Mouse (Mus musculus) T-cell, adult 2 months (primary cell): ENCODE results near the gene Rbl2.

ENCODE experiments used
- DNase-seq: peaks from one replicate; pipeline ENCODE4 v3.0.0; 2022; ENCODE audit warnings: low spot score

The Rbl2 gene

GRCm38 (mm10) chr8:91069834-91070233, at the start of gene Rbl2:
TSS of gene Rbl2 (plus strand) at chr8:91070057.
- peak; percentile 94 for DNase-seq

DNA sequence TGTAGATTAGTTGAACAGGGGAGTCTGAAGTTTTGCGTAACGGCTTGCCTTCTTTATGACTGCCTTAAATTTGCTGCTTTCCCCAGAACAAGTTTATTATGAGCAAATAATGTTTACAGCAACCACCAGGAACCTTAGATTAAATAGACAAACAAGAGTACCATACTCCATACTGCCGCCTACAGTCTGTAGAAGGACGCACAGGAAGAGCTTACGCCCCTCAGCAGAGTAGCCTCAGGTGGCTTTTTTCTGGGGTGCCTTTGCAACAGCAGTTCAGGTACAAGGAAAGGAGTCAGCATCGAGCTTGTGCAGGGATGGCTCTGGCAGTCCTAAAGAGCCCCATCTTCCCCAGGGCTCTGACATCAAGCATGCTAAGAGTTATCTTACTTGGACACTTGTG, 35.4 kb upstream of the Rbl2 start:
- no peak for DNase-seq

GRCm38 (mm10) chr8:91036905-91037304, 33.0 kb upstream of the Rbl2 start:
- no peak for DNase-seq

- no peak for DNase-seq
These were observed 31.2 kb upstream of the Rbl2 start for GRCm38 (mm10) chr8:91038637-91039036.

DNA sequence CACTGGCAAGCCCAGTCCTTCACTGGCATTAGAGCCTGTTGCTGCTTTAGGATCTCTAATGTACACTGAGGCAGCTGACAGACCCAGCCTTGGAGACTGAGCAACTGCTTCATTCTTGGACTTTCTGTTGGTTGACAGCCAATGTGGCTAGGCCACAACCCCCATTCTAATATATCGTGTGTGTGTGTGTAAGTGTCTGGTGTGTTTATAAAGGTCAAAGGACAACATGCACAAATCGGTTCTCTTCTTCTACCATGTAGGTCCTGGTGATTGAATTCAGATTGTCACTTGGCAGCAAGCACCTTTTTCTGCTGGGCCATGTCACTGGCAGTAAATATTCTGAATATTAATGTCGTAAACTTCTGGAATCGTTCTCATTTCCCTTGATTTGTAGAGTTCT, 23.5 kb upstream of the Rbl2 start:
- DNase-seq: no peak

GRCm38 (mm10) chr8:91051037-91051436, 18.8 kb upstream of the Rbl2 start:
- no peak for DNase-seq

DNA sequence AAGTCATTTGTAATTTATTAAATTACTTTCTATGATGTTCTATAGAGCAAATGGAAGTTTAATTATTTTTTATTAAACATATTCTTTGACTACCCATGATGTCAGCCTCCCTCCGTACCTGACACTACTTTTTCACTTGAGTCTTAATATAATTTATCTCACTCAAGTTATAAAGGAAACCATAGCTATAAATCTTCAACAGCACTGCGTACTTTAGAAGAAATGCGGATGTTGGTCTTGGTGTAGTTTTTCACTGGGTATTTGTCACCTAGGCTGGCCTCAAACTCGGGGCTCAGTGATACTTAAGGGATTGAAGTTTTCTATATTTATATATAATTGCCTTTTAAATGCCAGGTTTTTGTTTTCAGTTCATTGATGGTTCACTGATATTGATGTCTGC, 15.4 kb upstream of the Rbl2 start:
- DNase-seq: no peak

- no peak for DNase-seq
These were observed 13.0 kb upstream of the Rbl2 start for GRCm38 (mm10) chr8:91056848-91057247.

DNA sequence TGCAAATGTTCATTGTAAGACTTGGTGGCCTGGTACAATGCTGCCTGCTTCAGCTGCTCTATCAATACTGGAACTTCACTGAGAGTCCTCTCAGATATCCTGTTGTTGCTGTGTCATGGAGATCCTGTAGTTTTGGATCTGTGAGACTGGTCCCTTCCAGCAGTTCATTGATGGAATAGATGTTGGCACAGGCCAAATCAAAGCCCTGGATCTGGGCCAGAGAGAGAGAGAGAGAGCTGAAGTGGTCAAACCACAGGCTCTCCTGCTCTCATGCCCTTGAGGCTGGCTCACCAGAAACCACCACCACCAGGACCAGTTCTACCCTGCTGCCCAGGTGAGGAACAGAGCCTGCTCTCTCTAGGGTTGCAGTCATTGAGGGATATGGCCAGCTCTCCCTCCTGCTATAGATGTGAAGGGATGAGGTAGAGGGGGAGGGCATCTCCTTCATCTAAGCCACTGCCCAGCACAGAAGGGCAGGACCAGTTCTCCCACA, 10.7 kb upstream of the Rbl2 start:
- no peak for DNase-seq

- no peak for DNase-seq
These were observed 9.9 kb upstream of the Rbl2 start for GRCm38 (mm10) chr8:91059884-91060510.

DNA sequence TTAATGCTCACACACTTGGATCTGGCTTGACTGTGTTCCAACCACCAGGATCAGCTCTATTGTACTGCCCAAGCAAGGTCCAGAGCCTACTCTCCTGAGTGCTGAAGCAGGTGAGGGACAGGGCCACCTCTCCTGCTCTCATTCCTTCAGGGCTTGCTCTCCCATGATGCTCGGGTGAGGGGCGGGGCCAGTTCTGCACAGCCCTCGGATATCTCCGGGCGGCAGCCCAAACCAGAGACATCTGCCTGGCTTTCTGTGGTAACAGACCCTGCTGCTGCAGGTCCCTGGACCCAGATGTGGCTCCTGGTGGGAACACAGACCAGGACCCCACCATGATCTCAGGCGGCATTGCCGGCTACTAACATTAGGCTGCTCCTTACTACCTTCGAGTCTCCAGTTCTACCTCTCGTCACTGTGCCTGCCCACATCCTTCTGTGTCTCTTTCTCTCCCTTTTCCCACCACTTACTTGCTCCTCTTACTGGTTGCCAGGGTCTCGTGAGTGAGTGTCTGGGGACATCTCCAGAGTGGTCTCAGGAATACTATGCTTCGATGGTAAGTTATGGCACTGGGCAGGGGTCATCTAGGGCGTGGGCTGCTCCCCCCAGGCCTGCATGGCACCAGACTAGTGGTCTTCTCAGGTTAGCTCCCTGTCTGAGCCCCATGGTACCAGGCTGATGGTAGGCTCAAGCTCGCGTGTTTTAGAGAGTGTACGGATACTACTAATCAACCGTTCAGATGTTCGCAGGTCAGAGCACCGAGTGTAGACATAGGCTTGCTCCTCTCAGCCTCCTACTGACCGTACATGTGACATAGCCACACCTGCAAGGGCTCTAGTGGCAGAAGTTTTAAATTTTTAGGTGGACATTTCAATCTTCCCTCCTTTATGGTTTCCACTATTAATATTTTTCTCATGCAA, 9.0 kb upstream of the Rbl2 start:
- DNase-seq: peak; percentile 21

DNA sequence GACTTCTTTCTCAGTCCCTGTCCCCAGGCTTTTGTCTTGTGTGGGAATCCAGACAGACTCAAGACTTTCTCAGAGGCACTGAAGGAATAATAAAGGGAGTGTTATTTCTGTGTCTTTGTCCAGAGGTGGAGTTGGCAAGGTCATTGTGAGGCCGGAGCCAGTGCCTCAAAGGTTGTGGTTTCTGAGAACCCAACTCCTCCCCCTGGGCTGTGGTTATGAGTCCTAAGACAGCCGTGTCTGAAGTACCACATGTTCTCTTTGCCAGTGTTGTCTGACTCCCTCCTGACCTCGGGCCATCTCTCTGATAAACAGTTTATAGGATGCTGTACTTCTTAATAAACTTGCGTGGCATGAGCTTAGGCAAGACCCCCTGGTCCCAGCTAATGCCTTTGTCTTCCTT, 4.7 kb upstream of the Rbl2 start:
- DNase-seq: no peak

- DNase-seq: no peak
These were observed 450 bp upstream of the Rbl2 start for GRCm38 (mm10) chr8:91069407-91069806.

- DNase-seq: peak; percentile 92
These were observed 510 bp downstream of the Rbl2 start for GRCm38 (mm10) chr8:91070275-91070859.

- peak; percentile 16 for DNase-seq
These were observed 7.4 kb downstream of the Rbl2 start for GRCm38 (mm10) chr8:91077077-91077867.

DNA sequence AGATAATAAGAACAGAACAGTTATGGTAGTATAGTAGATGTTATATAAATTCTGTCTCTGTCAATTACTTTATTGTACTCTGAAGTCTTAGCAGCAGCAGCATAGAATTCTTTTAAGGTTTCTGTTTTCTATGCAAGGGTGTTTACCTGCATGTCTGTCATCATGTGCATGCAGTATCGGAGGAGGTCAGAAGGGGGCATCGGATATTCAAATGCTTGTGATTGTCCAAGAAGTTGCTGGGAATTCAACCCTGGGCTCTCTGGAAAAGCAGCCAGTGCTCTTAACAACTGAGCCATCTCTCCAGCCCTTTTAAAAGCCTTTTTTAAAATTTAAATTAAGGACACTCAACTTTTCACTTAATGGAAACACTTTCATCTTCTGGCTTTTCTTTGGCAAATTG, 9.8 kb downstream of the Rbl2 start:
- no peak for DNase-seq

GRCm38 (mm10) chr8:91081911-91082310, 12.1 kb downstream of the Rbl2 start:
- DNase-seq: no peak

DNA sequence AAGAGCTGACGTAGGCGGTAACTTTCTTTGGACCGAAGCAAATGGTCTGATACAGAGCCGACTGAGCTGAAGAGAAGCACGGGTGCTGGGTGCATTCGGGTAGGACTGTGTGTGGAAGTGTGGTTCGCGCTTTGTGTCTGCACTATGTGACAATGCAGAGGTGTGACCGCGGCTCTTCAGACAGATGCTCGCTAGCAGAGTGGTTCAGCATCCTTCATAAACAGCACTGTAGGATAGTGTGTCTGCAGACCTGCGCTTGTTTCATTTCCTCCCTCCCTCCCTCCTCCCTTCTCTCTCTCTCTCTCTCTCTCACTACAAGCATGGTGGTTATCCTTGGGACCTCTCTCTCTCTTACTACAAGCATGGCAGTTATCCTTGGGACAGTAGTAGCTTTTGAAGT, 12.6 kb downstream of the Rbl2 start:
- peak; percentile 23 for DNase-seq

- no peak for DNase-seq
These were observed 18.6 kb downstream of the Rbl2 start for GRCm38 (mm10) chr8:91088452-91088851.

- no peak for DNase-seq
These were observed 19.7 kb downstream of the Rbl2 start for GRCm38 (mm10) chr8:91089601-91090000.

DNA sequence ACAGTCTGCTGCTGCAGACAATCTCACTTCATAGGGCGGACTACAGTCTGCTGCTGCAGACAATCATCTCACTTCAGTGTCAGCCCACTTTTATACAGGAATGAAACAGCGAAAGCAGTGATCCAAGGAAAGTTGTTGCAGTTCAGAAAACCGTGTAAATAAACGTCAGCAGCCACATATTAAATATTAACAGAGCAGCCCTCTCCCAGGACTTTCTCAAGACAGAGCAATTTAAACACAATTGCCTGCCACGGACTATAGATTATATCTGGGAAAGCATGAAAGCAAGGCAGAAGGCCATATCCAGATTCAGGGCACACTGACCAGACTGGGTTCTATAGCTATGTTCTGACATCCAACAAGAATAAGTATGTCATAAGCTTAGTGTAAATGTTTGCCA, 24.3 kb downstream of the Rbl2 start:
- no peak for DNase-seq

GRCm38 (mm10) chr8:91098106-91098505, 28.2 kb downstream of the Rbl2 start:
- no peak for DNase-seq
